Mouse (Mus musculus) G1E (cell line): ENCODE results near the gene Rora. TPM values are rescaled to one million over a fixed set of nuclear protein-coding genes. Genes with fewer than 3 reads are reported as not detected.

Source experiments
- ATAC-seq: 2 replicates; pipeline ENCODE4 v1.8.0; 2016; ENCODE audit warnings: mild to moderate bottlenecking; ENCODE audit not compliant: insufficient number of reproducible peaks, poor library complexity, low FRiP score, severe bottlenecking; ENCODE audit errors: extremely low read depth
- DNase-seq: peaks from one replicate; pipeline ENCODE4 v3.0.0; 2012; ENCODE audit warnings: low spot score
- H3K27me3 ChIP-seq: 2 replicates; pipeline ENCODE4 v1.6.1; 2012; ENCODE audit warnings: mild to moderate bottlenecking, low read length, inconsistent platforms; ENCODE audit not compliant: insufficient read depth
- H3K36me3 ChIP-seq: replicated peaks from 2 replicates; pipeline ENCODE3; 2012; ENCODE audit warnings: mild to moderate bottlenecking, inconsistent platforms
- H3K4me1 ChIP-seq: 2 replicates; pipeline ENCODE4 v1.6.1; 2012; ENCODE audit warnings: low read depth, low read length, inconsistent platforms, mixed read lengths; ENCODE audit not compliant: insufficient read depth
- H3K4me3 ChIP-seq: 2 replicates; pipeline ENCODE4 v1.5.1; 2012; ENCODE audit warnings: low read depth, mild to moderate bottlenecking, inconsistent platforms, low read length, moderate library complexity, mixed read lengths
- H3K9me3 ChIP-seq: replicated peaks from 2 replicates; pipeline ENCODE4 v1.6.1; 2012; ENCODE audit warnings: inconsistent platforms
- CTCF ChIP-seq: IDR thresholded peaks from 2 replicates; pipeline ENCODE4 v1.5.1; 2012; ENCODE audit warnings: low read depth, low read length, inconsistent platforms, mixed read lengths
- GATA1 ChIP-seq: IDR thresholded peaks from 2 replicates; pipeline ENCODE4 v1.6.1; 2012; ENCODE audit warnings: borderline replicate concordance, low read length, inconsistent platforms, mixed read lengths
- GATA2 ChIP-seq: IDR thresholded peaks from 2 replicates; pipeline ENCODE4 v1.6.1; 2012; ENCODE audit warnings: low read depth, low read length, inconsistent platforms, borderline replicate concordance
- POLR2AphosphoS5 ChIP-seq: IDR thresholded peaks from 2 replicates; pipeline ENCODE4 v1.6.1; 2012; ENCODE audit warnings: low read depth, low read length, inconsistent platforms; ENCODE audit not compliant: insufficient replicate concordance
- TAL1 ChIP-seq: conservative IDR thresholded peaks from 2 replicates; pipeline ENCODE4 v1.6.1; 2012; ENCODE audit warnings: low read depth, low read length, inconsistent platforms, mixed read lengths
- polyA plus RNA-seq: library from polyadenylated mRNA; stranded (reverse); fragments of >175 nt; gene quantifications from 2 replicates; pipeline ENCODE4 v1.2.3, GENCODE M21; 2012
- total RNA-seq, 2 experiments: library from RNA; stranded (forward) in 1 of 2; stranded (reverse) in 1 of 2; fragments of 200-1000 nt in 1 of 2; fragments of >200 nt in 1 of 2; fragmentation: Nextera tagmentation in 1 of 2; gene quantifications; 2 replicates each; pipeline ENCODE4 v1.2.3; 2014 to 2017

The Rora gene
- total and polyA plus RNA-seq, 3 experiments = 0.11 TPM; not detected in 2

DNA sequence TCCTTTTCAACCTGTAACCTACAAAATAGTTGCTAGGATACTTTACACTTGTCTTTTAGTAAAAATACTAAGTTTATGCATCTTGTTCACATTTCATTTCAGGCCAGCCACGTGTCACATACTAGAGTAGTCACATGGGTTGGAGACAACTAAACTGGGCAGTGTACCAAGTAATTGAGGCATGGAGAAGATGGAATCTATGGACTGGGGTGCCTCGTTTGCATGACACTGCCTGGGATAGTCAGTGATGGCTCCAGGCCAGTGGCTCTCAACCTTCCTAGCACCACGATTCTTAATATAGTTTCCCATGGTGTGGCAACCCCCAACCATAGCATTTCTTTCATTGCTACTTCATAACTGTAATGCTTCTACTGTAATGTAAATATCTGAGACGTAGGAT, 198.6 kb downstream of the Rora start:
- H3K4me1 ChIP-seq = no peaks in the 10 kb centered on the region
- no peak overlapping the region for H3K4me3 ChIP-seq
- no peak for ATAC-seq
- no peaks in the 10 kb centered on the region for H3K36me3 ChIP-seq
- DNase-seq = no peak
- no peaks in the 10 kb centered on the region for H3K27me3 ChIP-seq
- peaks cover 53% of the 10 kb centered on the region for H3K9me3 ChIP-seq
- TF ChIP-seq CTCF (no peak), GATA2 (no peak), GATA1 (no peak), TAL1 (no peak), POLR2AphosphoS5 (no peak)

DNA sequence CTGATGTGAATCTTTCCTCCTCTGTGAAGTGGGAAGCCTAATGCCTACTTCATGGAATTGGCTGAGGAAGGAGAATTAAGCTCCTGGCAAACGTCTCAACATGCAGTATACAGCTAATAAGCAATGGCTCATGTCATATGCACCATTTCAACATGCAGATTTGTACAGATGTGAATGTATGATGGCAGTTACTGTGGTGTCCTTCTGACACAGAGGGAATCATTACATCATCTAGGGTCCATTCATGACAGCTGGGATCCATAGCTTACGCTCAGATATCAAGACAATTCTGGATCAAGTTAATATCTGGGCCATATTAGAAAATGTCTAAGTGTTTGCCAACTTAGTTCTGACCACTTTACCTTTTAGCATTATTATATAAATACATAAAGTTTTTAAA, 199.3 kb downstream of the Rora start:
- Histone ChIP-seq H3K27me3 (no peaks in the 10 kb centered on the region), H3K9me3 (peaks cover 48% of the 10 kb centered on the region), H3K36me3 (no peaks in the 10 kb centered on the region), H3K4me3 (no peak overlapping the region), H3K4me1 (no peaks in the 10 kb centered on the region)
- ATAC-seq (no peak), DNase-seq (no peak)
- no peak for TF ChIP-seq GATA1
- no peak for TF ChIP-seq POLR2AphosphoS5
- TF ChIP-seq TAL1 = no peak

DNA sequence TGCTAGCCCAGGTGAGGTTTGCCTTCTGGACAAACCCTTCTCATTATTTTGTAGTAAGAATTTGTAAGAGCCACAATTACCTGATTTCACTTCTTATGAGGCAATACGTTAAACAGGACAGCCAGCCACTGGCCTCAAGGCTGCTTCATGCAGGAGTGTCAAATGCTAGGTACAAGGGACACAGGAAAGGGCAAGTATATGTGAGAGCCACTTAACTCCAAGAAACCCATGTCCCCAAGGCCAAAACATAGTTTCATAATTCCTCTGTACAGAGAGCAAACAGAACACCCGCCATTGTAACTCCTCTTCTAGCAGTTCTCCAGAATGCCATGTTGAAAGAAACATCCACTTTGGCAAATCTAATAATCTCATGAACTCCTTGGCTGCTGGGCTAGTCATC, 205.9 kb downstream of the Rora start:
- TF ChIP-seq TAL1 (no peak), POLR2AphosphoS5 (no peak), GATA2 (no peak), CTCF (no peak), GATA1 (no peak)

DNA sequence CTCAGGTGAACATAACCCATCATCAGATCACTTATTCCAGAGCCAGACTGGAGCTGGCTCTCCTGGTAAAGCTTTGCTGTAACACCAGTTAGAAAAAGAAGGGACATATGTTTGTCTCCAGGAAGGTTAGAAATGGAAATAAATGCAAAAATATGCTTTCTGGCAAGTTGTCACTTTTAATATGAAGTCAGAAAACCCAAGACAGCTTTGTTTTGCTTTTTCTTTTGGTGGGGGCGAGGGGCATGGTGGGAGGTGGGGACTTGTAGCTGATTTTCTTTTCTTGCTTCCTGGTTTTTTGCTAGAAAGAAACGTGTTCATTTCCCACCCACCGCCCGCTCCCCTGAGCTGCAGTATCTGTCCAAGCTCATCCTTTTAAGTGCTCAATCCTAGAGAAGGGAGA, 212.7 kb downstream of the Rora start:
- H3K36me3 ChIP-seq = no peaks in the 10 kb centered on the region
- DNase-seq (no peak), ATAC-seq (no peak)
- no peak overlapping the region for H3K4me3 ChIP-seq
- TF ChIP-seq CTCF (no peak), GATA1 (no peak), TAL1 (no peak), POLR2AphosphoS5 (no peak), GATA2 (no peak)
- peaks cover 48% of the 10 kb centered on the region for H3K9me3 ChIP-seq
- no peaks in the 10 kb centered on the region for H3K27me3 ChIP-seq
- H3K4me1 ChIP-seq = no peaks in the 10 kb centered on the region

More for the DNA sequence above, 205.9 kb downstream of the Rora start:
- H3K9me3 ChIP-seq = peaks cover 51% of the 10 kb centered on the region
- ATAC-seq = no peak
- DNase-seq = no peak
- no peak overlapping the region for H3K4me3 ChIP-seq
- no peaks in the 10 kb centered on the region for H3K4me1 ChIP-seq
- H3K36me3 ChIP-seq = no peaks in the 10 kb centered on the region
- H3K27me3 ChIP-seq = no peaks in the 10 kb centered on the region

DNA sequence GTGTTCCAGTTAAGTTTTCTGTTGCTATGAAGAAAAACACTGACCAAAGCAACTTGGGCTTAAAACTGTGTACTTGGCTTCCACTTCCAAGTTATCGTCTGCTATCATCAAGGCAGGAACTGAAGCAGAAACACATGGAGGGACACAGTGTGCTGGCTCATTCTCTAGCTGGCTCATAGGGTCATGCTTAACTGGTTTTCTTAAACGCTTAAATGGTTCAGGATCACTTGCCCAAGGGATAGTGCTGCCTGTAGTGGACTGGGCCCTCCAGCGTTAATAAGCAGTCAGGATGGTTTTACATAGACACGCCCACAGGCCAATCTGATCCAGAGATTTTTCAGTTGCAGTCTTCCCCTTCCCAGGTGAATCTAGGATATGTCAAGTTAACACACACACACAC, 220.3 kb downstream of the Rora start:
- no peaks in the 10 kb centered on the region for H3K27me3 ChIP-seq
- ATAC-seq (no peak), DNase-seq (no peak)
- H3K4me1 ChIP-seq = no peaks in the 10 kb centered on the region
- H3K36me3 ChIP-seq = no peaks in the 10 kb centered on the region
- no peak overlapping the region for H3K4me3 ChIP-seq
- no peak for TF ChIP-seq GATA2
- no peak for TF ChIP-seq CTCF
- no peak for TF ChIP-seq GATA1
- no peak for TF ChIP-seq POLR2AphosphoS5
- TF ChIP-seq TAL1 = no peak
- H3K9me3 ChIP-seq = peaks cover 30% of the 10 kb centered on the region

DNA sequence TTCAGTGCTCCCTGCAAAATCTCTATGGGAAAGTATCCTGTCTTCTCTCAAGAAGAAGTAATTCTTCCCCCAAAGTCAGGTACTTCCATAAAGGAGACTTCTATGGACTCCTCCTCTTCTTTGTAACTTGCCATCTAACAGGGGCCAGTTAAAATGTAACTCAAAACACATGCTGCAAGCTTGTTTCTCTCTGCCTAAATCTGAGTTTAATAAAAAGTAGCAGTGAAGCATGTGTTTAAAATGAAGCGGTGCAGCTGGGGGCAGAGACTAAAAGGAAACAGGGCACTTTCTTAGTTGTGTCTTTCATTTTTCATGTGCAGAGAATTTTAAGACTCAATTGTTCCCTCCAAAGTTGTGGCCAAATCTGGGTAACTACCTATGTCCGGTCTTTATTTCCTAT, 221.0 kb downstream of the Rora start:
- peaks cover 30% of the 10 kb centered on the region for H3K9me3 ChIP-seq
- ATAC-seq = no peak
- H3K4me3 ChIP-seq = no peak overlapping the region
- DNase-seq = no peak
- no peak for TF ChIP-seq TAL1
- no peak for TF ChIP-seq CTCF
- no peak for TF ChIP-seq POLR2AphosphoS5
- no peak for TF ChIP-seq GATA1
- TF ChIP-seq GATA2 = no peak
- no peaks in the 10 kb centered on the region for H3K4me1 ChIP-seq
- no peaks in the 10 kb centered on the region for H3K36me3 ChIP-seq
- no peaks in the 10 kb centered on the region for H3K27me3 ChIP-seq

DNA sequence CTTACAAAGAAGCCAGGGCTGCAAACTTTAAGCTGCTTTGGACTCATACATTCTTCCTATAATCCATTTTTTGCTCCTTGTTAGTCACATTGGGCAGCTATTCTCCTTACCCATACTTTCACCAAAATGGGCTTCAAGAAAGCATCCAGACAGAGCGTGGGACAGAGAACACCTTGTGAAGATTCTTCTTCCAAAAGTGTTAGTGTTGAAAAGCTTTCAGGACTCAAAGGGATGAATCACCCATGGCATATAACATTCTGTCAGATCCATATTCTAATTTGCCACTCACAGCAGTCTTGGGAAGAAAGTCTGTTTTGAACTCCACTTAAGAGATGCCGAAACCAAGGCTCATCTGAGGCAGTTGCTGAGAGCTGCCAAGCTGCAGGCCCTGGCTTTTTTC, 222.2 kb downstream of the Rora start:
- ATAC-seq (no peak), DNase-seq (no peak)
- Histone ChIP-seq H3K27me3 (no peaks in the 10 kb centered on the region), H3K36me3 (no peaks in the 10 kb centered on the region), H3K4me3 (no peak overlapping the region), H3K9me3 (peaks cover 33% of the 10 kb centered on the region), H3K4me1 (no peaks in the 10 kb centered on the region)
- TF ChIP-seq GATA2 = no peak
- no peak for TF ChIP-seq POLR2AphosphoS5
- TF ChIP-seq GATA1 = no peak
- TF ChIP-seq TAL1 = no peak
- TF ChIP-seq CTCF = no peak
